Mouse (Mus musculus): ENCODE data around the gene Bmt2.

Gene Bmt2

DNA sequence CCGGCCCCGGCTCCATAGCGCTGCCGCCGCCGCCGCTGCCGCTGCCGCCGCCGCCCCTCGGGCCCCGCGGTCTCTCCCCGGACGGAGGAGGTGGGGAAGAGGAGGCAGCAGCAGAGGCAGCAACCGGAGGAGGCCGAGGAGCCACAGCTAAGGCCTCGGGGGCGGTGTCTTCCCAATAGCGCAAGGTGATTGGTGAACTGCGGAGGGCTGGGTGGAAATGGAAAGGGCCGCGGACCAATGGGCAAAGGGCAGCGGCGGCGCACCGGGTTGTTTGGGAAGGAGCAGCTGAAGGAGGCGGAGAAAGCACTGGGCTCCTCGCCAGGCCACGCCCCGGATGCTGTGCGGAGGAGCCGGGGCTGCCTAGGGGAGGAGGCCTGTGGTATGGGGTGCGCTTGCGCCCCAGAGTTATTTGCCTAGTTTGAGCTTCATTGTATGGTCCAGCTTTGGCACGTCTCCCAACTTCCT is at the start of gene Bmt2:
Gene Bmt2 (minus strand): TSS at position 149 of the 465 bp plus-strand sequence.
- peak; percentile 99 for DNase-seq (ENCODE audit: low spot score)

DNA sequence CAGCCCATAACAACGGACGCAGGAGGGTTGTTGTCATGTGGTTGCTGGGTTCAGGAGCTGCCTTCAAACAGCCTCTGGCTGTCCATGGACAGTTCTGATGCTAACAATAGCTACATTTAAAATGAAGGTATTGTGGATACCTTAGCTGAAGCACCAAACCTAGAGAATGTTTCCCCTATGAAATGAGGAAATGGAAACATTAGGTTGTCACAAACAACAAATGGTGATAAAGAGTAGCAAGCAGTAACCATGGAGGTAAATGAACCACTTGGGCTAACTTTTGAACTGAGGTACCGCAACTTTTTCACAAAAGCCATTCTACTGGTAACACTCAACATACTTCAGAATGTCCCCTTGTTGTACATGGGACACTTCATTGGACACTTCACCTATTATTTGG is 44.4 kb upstream of the Bmt2 start:
- DNase-seq (ENCODE audit: low spot score): no peak

DNA sequence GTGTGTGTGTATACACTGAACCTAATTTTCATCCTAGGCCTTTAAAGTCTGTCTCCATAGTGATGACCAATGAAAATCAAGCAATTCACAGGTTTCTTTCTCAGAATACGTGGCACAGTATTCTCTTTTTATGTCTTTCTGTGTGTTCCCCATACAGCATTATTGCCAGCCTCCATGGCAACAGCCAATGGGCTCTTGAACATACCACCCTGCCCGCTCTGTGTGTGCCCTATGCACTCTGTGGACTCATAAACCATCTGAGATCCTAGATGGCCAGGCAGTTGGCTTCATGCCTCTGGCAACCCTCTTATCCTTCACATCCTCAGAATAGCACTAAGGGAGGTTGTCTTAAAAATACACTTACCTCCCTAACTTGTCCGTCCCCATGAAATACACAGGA is 37.1 kb upstream of the Bmt2 start:
- no peak for DNase-seq (ENCODE audit: low spot score)

DNA sequence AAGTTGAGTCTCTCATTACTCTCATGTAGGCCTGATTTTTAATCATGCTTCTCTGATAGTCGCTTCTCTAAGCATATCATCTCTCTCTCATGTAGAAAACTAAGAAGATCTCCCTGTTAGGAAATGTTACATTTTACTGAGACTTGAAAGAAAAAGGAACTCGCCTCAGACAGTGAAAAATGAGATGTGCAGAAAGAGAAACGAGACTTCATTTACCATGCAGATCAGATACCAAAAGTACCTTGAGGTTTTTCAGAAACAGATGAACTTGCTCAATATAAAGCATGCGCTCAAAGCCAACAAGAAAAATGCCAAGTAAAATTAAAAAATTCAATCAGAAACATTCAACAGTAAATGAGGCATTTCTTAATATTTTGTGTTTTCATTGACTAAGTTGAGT is 19.1 kb upstream of the Bmt2 start:
- DNase-seq (ENCODE audit: low spot score): no peak

DNA sequence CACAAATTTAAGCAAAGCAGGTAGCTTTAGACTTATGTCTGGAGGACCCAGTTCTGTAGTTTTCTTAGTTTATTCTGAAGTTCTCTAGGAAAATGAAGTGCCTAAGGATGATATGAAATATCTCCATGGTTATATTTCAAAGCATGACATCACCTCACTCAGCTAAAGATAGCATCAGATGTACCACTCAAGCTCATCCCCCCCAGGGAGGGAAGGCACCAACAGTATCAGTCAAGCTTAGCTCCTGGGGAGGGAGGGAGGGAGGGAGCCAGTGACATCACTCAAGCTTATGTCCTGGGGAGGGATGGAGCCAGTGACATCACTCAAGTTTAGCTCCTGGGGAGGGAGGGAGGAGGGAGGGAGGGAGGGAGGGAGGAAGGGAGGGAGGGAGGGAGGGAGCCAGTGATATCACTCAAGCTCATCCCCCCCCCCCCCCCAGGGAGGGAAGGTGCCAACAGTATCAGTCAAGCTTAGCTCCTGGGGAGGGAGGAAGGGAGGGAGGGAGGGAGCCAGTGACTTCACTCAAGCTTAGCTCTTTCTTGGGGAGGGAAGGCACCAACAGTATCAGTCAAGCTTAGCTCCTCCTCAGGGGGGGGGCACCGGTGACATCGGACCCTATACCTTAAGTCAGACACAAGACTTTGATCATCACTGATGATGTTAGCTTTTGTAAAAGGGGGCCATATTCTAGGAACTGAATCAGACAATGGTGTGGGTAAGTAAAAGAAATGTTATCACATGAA is 17.5 kb upstream of the Bmt2 start:
- no peak for DNase-seq (ENCODE audit: low spot score)

DNA sequence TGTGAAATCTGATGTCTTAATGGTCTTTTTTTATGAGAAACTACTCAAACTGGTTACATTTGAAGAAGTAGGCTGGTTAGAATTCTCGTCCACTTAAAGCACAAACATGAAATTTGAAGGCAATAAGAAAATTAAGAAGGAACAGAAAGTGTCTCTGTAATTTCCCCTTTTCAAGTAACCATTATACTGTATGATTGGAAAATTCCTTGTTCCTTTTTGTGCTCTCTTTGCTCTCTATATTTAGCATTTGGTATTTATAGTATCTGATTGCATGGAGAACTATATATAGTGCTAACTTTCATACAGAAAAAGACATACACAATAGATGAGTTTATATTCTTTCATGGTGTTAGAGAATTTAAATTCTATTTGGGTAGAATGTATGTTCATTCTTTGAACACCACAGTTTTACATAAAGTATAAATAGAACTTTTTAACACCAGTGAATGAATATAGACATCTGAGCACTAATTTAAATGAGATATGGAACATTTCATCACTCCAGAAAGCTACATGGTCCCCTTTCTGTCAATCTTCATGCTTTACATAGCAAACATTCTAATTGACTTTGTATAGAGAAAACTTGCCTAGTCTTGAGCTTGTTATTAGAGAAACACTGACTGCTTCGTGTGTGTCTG is 14.0 kb upstream of the Bmt2 start:
- DNase-seq (ENCODE audit: low spot score): no peak

DNA sequence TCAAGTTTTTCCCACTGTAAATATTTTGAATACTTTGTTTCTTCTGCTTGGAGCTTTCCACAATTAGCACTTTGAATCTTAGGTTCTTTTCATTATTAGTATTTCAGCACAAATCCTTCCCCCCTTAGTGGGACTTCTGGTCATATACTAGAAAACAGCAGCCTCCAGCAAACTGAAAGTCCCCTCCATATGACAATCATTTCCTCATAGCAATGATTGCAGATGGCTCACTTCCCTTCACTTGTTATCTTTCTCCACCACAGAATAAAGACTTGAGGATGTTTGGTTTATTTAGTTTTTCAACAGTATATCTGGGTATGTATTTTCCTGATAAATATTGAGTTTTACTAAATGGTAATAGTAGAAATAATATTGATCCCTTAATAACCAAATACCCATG is 12.6 kb upstream of the Bmt2 start:
- DNase-seq (ENCODE audit: low spot score): no peak

DNA sequence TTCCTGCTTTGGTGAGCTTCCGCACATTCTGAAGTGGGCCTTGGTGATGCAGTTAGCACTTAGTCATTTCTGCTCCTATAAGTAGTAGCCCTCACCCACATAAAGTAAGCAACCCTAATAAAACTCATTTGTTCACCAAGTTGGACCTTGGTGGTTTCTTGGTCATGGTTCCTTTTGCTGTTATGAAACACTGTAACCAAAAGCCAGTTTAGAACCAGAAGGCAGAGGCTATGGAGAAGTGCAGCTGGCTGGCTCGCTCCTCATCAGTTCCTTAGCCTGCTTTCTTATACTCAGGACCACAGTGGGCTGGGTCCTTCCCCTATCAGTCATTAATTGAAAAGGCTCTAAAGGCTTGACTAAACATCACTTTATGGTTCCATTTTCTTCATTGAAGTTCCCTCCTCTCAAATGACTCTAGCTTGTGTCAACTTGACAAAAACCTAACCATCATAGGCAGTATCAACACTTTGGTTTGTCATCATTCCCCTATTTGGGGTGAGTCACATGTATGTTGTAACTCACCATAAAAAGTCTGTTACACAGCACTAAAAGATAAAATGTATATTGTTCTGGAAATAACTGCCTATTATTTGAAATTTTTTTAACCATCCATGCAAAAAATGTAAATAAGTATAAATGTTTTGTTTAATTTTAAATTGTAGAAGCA is 6.3 kb upstream of the Bmt2 start:
- no peak for DNase-seq (ENCODE audit: low spot score)

DNA sequence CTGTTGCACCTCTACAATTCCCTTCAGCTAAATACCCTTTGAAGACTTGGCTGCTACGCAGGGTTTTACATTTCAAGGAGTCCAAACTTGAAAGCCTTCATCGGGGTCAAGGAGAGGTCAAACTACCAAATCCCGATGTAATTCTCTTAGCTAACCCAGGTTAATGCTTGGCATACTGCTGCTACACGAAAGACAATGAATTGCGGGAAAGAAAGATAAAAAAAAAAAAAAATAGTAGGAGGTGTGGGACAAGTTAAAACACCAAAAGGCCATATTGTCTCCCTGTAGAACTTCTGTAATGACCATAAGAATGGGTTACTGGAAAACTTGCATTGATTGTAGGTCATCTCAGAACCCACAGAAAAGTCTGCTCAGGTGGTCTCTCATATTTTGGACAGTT is 583 bp upstream of the Bmt2 start:
- DNase-seq (ENCODE audit: low spot score): no peak

DNA sequence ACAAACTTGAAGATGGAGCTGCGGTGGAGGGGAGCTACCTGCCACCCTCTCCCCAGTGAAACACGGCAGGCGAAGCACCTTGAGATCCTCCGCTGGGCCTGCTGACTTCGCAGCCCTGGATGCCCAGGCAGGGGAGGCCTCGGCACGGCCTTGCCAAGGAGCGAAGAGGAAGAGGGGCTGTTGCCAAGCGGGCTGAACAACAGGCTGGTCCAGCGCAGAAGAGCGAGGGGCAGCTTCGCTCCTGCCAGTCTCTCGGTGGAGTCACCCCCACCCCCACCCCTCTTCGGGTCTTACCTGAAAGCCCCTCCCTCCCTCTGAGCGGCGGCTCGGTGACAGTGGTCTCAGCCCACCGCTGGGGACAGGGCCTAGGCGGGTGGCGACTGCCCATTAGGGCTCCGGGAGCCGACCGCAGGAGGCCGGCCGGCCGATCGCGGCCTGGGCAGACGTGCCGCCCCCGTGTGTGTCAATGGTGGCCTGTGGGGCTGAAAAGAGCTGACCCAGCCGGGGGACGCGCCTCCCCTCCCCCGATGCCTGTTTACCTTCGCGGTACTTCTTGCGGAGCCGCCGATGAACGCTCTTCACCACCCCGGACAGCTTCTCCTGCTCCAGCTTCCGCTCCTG is 515 bp downstream of the Bmt2 start:
- peak; percentile 49 for DNase-seq (ENCODE audit: low spot score)

DNA sequence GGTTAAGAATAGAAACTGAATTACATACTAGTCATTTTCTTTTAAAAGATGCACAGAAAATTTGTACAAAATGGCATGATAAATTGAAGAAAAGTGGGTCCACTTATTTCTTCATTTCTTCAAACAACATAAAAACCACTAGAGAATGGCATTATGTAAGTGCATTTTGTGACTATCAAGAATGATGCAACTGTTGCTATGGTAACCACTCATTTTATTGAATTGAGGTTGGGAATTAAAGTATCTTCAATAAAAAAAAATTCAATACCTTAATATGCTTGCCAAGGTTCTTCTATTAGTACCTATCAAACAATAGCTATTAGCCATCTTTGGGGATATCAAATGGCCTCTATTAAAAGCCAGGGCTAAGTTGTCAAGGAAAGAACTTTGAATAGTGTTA is 1.6 kb downstream of the Bmt2 start:
- DNase-seq (ENCODE audit: low spot score): peak; percentile 18

DNA sequence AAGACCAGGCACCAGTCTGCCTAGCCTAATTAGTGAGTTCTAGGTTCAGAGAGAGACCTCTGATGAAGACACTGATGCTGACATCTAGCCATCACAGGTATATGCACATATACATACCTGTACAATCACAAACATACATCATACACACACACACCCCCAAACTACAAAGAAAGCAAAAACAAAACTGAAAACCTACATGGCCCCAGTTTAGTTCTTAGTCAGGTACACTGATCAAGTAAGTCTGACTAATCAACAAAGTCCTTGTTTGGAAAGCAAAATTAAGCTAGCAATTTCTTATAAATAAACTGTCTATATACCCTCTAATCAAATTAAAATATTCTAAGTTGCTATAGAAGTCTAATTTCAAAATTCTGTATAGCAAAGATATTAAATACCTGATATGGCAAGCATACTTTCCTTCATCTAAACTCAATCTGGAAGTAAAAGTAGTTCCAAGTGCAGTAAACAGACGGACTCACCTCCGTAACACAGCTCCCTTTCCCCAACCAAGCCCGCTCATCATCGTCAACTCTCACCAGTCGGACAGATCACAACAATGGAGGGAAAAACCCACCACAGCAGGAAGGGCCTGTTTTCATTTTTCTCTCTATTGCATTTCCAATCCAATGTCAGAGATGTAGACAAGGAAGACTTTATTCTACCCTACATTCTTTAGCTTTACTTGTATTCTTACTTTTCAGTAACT is 3.0 kb downstream of the Bmt2 start:
- DNase-seq (ENCODE audit: low spot score): no peak

DNA sequence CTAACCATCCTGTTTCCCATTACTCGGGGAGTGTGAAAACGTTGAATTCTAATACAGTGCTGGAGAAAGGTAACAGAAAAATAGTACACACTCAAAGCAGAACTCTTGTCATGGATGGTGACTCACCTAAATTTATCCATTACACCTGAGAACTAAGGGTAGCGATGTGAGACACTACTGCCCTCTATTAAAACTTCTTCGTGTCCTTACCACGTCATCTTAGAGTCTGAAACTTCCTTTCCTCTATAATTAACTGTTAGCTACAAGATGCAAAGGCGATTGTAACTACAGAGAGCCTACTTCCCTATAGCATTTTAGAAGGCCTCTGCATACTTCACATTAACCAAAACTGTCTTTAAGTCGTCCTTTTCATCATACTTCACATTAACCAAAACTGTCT is 12.1 kb downstream of the Bmt2 start:
- DNase-seq (ENCODE audit: low spot score): no peak

DNA sequence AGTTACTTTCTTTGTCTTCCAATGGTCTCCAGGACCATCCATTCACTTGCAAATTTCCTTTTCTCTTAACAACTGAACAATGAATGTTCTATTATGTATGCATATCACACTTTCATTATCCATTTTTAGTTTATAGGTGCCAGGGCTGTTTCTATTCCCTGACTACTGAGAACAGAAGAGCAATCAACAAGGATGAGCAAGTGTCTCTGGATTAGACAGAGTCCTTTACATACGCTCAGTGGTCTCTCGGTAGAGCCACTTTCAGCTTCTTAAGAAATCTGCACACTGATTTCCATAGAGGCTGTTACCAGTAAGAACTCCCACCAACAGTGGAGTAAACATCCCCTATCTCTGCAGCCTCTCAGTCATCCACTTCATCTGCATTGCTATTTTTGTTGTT is 19.8 kb downstream of the Bmt2 start:
- DNase-seq (ENCODE audit: low spot score): no peak

DNA sequence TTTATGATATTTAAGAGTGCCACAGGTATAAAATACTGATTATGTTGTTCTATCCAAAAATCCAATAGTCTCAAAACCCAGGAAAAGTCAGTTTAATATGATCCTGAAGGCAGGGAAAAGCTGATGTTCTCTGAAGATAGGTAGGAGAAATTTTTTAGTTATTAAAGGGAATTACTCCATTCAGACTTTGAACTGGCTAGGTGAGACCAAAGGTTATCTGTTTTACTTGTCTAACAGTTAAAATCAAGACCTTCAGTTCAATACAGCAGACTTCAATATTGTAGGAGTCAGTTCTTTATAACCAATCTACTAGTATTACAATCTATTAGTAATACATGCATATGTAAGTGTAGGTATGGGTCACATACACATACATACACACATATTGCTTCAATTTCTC is 23.7 kb downstream of the Bmt2 start:
- DNase-seq (ENCODE audit: low spot score): no peak

DNA sequence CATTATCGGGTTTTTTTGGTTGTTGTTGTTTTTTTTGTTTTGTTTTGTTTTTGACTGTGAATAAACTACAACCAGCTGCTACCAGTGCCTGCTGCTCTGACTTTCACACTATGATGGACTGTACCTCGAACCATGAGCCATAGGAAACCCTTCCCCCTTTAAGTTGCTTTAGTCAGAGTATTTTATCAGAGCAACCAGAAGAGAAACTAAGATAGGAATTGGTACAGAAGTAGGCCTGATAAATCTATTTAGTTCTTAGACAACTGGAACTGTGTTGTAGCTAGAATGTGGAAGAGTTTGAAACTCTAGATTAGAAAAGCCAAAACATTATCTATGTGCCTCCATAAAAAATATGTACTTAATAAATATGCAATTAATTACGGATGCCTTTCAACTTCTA is 25.5 kb downstream of the Bmt2 start:
- DNase-seq (ENCODE audit: low spot score): no peak

DNA sequence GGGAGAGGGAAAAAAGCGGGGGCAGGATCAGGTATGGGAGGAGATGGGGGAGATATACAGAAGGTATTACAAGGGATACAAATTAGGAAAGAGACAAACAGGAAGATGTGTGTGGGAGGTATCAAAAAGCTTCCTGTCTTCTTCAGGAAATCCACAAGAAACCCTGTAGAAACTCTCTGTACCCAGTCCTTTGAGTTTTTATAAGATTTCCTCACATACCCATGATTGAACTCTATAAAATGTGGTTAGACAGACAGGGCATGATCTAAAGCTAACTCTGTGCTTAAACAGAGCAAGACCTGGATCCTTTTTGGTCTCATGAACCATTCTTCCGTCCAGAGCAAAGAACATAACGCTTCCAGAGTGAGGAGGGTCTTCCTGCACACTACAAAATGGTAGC is 26.9 kb downstream of the Bmt2 start:
- no peak for DNase-seq (ENCODE audit: low spot score)

DNA sequence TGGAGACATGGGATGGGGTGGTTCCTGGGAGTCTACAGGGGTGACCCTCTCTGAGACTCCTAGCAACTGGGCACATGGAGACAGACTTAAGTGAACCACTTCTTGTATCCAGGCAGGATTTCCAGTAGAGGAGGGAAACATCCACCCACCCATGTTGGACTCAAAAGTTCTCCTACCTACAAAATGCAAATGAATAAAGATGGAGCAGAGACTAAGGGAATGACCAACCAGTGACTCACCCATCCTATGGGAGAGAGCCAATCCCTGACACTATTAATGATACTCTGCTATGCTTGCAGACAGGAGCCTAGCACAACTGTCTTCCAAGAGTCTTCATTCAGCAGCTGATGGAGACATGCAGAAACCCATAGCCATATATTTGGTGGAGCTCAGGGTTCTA is 29.5 kb downstream of the Bmt2 start:
- no peak for DNase-seq (ENCODE audit: low spot score)

DNA sequence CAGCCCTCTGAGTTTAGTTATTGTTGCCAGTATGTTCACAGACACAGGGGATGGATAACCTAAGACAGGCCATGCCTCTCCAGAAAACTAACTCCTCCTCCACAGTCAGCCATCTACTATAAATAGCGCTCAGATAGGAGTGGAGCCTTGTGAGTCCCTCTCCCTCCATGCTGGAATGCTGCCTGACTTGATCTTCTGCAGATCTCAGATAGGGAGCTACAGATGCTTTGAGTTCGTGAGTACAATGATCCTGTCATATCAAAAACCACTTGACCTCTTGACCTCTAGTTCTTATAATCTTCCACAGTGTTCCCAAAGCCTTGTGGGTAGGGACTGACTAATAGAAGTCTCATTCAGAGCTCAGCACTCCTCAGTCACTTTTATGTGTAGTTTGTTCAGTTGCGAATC is 41.2 kb downstream of the Bmt2 start:
- DNase-seq (ENCODE audit: low spot score): no peak

DNA sequence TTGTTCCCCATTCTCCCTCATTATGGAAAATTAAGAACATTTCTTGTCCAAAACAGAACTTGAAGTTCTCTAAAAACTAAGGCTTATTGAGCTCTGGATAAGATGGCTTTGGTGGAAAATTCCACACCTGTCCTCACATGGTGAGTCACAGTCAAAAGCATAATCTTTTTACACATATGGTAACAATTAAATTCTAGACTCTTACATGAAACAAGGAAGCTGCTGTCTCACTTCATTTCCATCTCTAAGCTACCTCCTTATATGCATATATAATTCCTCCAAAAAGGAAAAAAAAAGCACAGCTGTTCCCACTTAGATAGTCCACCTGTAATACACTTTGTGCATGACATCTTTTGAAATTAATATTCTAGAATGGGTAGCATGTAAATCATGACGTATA is 45.2 kb downstream of the Bmt2 start:
- DNase-seq (ENCODE audit: low spot score): no peak

DNA sequence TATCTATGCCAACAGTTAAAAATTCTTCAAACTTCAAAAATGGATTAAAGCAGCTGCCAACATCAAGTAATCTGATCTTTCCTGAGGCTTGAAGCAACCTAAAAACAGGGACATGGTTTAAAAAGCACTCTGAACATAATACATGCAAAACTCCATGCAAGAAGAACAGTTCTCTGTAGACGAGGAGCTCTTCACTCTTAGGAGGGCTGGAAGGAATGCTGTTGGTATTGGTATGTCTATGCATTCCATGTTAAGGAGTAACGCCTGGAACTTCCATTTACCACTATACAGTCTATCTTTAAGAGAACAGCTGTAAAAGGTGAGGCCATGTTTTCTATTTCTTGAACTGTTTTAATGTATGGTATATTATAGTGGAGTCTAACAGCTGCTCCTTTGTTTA is 47.2 kb downstream of the Bmt2 start:
- DNase-seq (ENCODE audit: low spot score): no peak

DNA sequence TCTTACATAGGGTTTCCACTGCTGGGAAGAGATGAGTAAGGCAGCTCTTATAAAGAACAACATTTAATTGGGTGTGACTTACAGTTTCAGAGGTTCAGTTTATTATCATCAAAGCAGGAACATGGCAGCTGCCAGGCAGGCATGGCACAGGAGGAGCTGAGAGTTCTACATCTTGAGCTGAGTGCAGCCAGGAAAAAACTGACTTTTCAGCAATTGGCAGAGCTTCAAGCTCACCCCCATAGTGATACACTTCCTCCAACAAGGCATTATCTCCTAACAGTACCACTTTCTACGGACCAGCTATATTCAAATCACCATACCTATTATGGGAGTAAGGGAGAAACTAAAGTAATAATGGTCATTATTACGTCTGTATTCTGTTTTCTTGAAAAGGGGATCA is 58.1 kb downstream of the Bmt2 start:
- DNase-seq (ENCODE audit: low spot score): no peak
